ENCODE assay signal across 12 mouse cellular contexts in genomic region chr2:93177668-93178312, GRCm38 (mm10). TPM values are rescaled to one million over a fixed set of nuclear protein-coding genes. Genes with fewer than 3 reads are reported as not detected.
DNase-seq lines count a peak whose midpoint lies in the region; ATAC-seq and TF ChIP-seq lines count a peak whose summit lies in the region.
"Had no signal": no experiment of that assay in that cellular context is flagged by ENCODE, and none has a peak within 500 bp of the region (broad histone marks: within the 10 kb centered on the region; RNA-seq: fewer than 3 reads in every experiment).

No protein-coding gene starts in this region.

- peak overlapping the region; percentile 77 for H3K27ac ChIP-seq in embryonic facial prominence, embryonic 10.5 days (replicated peaks)
- peak overlapping the region; percentile 80 for H3K27ac ChIP-seq in hindbrain, embryonic 14.5 days
- no peak overlapping the region for H3K27ac ChIP-seq in midbrain, postnatal 0 days (ENCODE audit: low read depth, low read length)
- H3K27ac ChIP-seq: embryonic facial prominence, embryonic 13.5 days had no signal

- H3K9ac ChIP-seq in hindbrain, embryonic 14.5 days, result no peak overlapping the region
- no peak overlapping the region for H3K9ac ChIP-seq in midbrain, postnatal 0 days (replicated peaks; ENCODE audit: low read length, poor library complexity, severe bottlenecking)

- peak; percentile 30 for DNase-seq in ZHBTc4 (ENCODE audit: low read depth, low spot score)
- DNase-seq in embryonic facial prominence, embryonic 10.5 days (ENCODE audit: low spot score), result peak; percentile 26
- no peak for DNase-seq in hindbrain, embryonic 14.5 days (ENCODE audit: low spot score)
- DNase-seq in midbrain, postnatal 0 days (ENCODE audit: low spot score), result no peak
- no peak for DNase-seq in spleen, postnatal 10 days (ENCODE audit: low spot score in 2 of 2)
- DNase-seq in gastrocnemius, postnatal 36 days, result no peak
- no peak for DNase-seq in adrenal gland, adult 2 months
- DNase-seq: cerebellum, postnatal 25 days; heart, adult 11 months; kidney, adult 18-20 months; kidney, postnatal 4 days had no signal

- H3K4me2 ChIP-seq in hindbrain, embryonic 14.5 days (replicated peaks), result no peak overlapping the region
- no peak overlapping the region for H3K4me2 ChIP-seq in midbrain, postnatal 0 days (ENCODE audit: low read depth, low read length, poor library complexity, severe bottlenecking)

- no peak for TF ChIP-seq CTCF in midbrain, postnatal 0 days (IDR thresholded peaks at IDR 0.05)

- intact Hi-C loops in gastrocnemius, postnatal 36 days (cut with DNase I), result no loop called here

- peaks cover 85% of the 10 kb centered on the region for H3K27me3 ChIP-seq in embryonic facial prominence, embryonic 10.5 days (replicated peaks; ENCODE audit: low read depth, poor library complexity, severe bottlenecking)
- H3K27me3 ChIP-seq in hindbrain, embryonic 14.5 days (ENCODE audit: control insufficient read depth, insufficient read depth, low read length), result no peaks in the 10 kb centered on the region
- H3K27me3 ChIP-seq in midbrain, postnatal 0 days (ENCODE audit: insufficient read depth, low read length), result no peaks in the 10 kb centered on the region; the same call in 1 of the 2 replicates

- H3K4me3 ChIP-seq in embryonic facial prominence, embryonic 10.5 days, result no peak overlapping the region
- no peak overlapping the region for H3K4me3 ChIP-seq in hindbrain, embryonic 14.5 days (replicated peaks; ENCODE audit: low read length)
- no peak overlapping the region for H3K4me3 ChIP-seq in midbrain, postnatal 0 days (ENCODE audit: low read depth, low read length)

- ATAC-seq in hindbrain, embryonic 14.5 days (ENCODE audit: low FRiP score), result peak; percentile 18; the same call in 1 of the 2 replicates
- ATAC-seq in midbrain, postnatal 0 days (ENCODE audit: low FRiP score), result 0 out of 2 replicates have a peak, but pooled peaks have one; percentile 15

- H3K9me3 ChIP-seq in embryonic facial prominence, embryonic 10.5 days, result no peaks in the 10 kb centered on the region
- H3K9me3 ChIP-seq in hindbrain, embryonic 14.5 days (ENCODE audit: control insufficient read depth, low read length), result no peaks in the 10 kb centered on the region
- no peaks in the 10 kb centered on the region for H3K9me3 ChIP-seq in midbrain, postnatal 0 days (ENCODE audit: low read length)
- H3K9me3 ChIP-seq: embryonic facial prominence, embryonic 13.5 days had no signal

- peaks cover 75% of the 10 kb centered on the region for H3K4me1 ChIP-seq in embryonic facial prominence, embryonic 10.5 days
- H3K4me1 ChIP-seq in hindbrain, embryonic 14.5 days (replicated peaks; ENCODE audit: control insufficient read depth, insufficient read depth, low read length), result peaks cover 48% of the 10 kb centered on the region
- peaks cover 19% of the 10 kb centered on the region; the same call in 1 of the 2 replicates for H3K4me1 ChIP-seq in midbrain, postnatal 0 days (ENCODE audit: insufficient read depth, low read length)

- H3K36me3 ChIP-seq in embryonic facial prominence, embryonic 10.5 days (replicated peaks), result no peaks in the 10 kb centered on the region
- no peaks in the 10 kb centered on the region for H3K36me3 ChIP-seq in hindbrain, embryonic 14.5 days (replicated peaks; ENCODE audit: control insufficient read depth, insufficient read depth)
- no peaks in the 10 kb centered on the region for H3K36me3 ChIP-seq in midbrain, postnatal 0 days (ENCODE audit: insufficient read depth, low read length)
- H3K36me3 ChIP-seq: embryonic facial prominence, embryonic 13.5 days had no signal

- WGBS in embryonic facial prominence, embryonic 10.5 days, result 77% methylated on average over 20 of the region's 20 CpGs
- WGBS in hindbrain, embryonic 14.5 days, result 61% methylated on average over 20 of the region's 20 CpGs
- 75% methylated on average over 20 of the region's 20 CpGs for WGBS in midbrain, postnatal 0 days

RNA-seq across cellular contexts. Expression of gene Trp53i11, which starts 9.6 kb away (rescaled TPM):
- polyA plus RNA-seq in embryonic facial prominence, embryonic 10.5 days (2016; fragmentation: Nextera tagmentation; extraction: Ambion mirVana), result 72.5 and 95.2 TPM in 2 replicates
- 99.4 and 106 TPM in 2 replicates for polyA plus RNA-seq in hindbrain, embryonic 14.5 days (2014; fragmentation: Nextera tagmentation; extraction: Ambion mirVana)
- total RNA-seq in midbrain, postnatal 0 days (2014; rRNA removed), result 111 and 124 TPM in 2 replicates
- polyA plus RNA-seq in midbrain, postnatal 0 days (2015; fragmentation: Nextera tagmentation; extraction: Ambion mirVana), result 74.7 and 76.0 TPM in 2 replicates
- total RNA-seq in gastrocnemius, postnatal 36 days (2021), result 1 to 10 TPM; 4.7 to 8.0 TPM
- total RNA-seq in adrenal gland, adult 2 months (2021), result 10 to 100 TPM; 58.6 to 64.7 TPM
- 123 and 179 TPM in 2 replicates for polyA plus RNA-seq in adrenal gland, adult 2 months (2012; rRNA removed)

Comparison
In these comparisons a context has a peak if more than half of its experiments do, and no peak if none do; other contexts are left out.
1. DNase-seq: peak in ZHBTc4 (single experiment) and embryonic facial prominence, embryonic 10.5 days (single experiment); none in hindbrain, embryonic 14.5 days (single experiment), midbrain, postnatal 0 days (single experiment), spleen, postnatal 10 days (0 of 2), gastrocnemius, postnatal 36 days (0 of 2) and adrenal gland, adult 2 months (single experiment).